Mouse (Mus musculus): ENCODE data around the gene Zfp385a. TPM values are rescaled to one million over a fixed set of nuclear protein-coding genes. Genes with fewer than 3 reads are reported as not detected.

Gene Zfp385a
- polyA plus RNA-seq, 2 experiments = 16.4 to 23.4 TPM

DNA sequence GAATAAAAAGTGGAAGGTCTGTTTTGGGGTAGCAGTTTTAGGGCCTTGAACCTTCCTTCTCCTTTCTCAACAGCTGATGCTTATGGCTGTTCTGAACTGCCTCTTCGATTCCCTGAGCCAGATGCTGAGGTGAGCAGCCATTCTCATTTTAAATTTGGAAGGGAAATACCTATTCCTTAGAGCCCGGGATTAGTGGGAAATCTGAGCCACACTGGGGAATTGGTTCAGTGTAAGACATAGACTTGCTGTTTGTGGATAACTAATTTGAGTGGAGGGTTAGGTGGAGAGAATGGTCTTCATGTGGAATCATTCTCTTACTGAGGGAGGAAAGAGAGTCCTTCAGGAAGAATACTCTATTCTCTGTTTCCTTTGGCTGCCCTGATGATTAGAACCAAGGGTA lies 45.2 kb downstream of the Zfp385a start:
- H3K4me2 ChIP-seq (replicated peaks; ENCODE audit: low read depth, low read length, severe bottlenecking) = no peak overlapping the region
- peaks cover 43% of the 10 kb centered on the region for H3K36me3 ChIP-seq (ENCODE audit: control insufficient read depth, insufficient read depth, low read length)
- 36% methylated on average over 2 of the region's 2 CpGs for WGBS
- 0 out of 2 replicates have a peak overlapping the region, but pooled peaks have one; percentile 40 for H3K27ac ChIP-seq (replicated peaks; ENCODE audit: low read depth, low read length)
- no peak for ATAC-seq (ENCODE audit: low FRiP score, low read depth)
- no peak overlapping the region for H3K9ac ChIP-seq (ENCODE audit: low read depth, low read length, severe bottlenecking)
- peaks cover 67% of the 10 kb centered on the region for H3K4me1 ChIP-seq (ENCODE audit: control insufficient read depth, insufficient read depth, low read length)
- no peak for TF ChIP-seq POLR2A (IDR thresholded peaks at IDR 0.05; ENCODE audit: borderline replicate concordance, extremely low read depth, insufficient read depth, insufficient read length)
- H3K27me3 ChIP-seq (ENCODE audit: control insufficient read depth, insufficient read depth, low read length) = no peaks in the 10 kb centered on the region
- no peak overlapping the region for H3K4me3 ChIP-seq (replicated peaks; ENCODE audit: low read length)
- H3K9me3 ChIP-seq (ENCODE audit: control insufficient read depth, low read length) = no peaks in the 10 kb centered on the region
- no peak for DNase-seq (ENCODE audit: low spot score)

DNA sequence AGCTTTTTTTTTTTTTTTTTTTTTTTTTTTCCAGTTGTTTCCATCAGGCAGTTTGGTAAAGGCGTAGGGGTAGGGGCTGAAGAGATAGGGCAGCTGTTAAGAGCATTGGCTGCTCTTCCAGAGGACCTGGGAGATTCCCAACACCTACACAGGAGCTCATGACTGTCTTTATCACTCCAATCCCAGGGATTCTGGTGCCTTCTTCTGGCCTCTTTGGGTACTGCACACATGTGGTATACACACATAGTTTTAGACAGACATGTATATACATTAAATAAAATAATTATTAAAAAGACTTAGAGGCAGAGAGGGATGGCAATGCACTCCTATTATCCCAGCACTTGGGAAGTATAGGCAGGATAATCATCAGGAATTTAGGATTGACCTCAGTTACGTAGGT lies 46.5 kb downstream of the Zfp385a start:
- 90% methylated on average over 2 of the region's 2 CpGs for WGBS
- H3K4me3 ChIP-seq (replicated peaks; ENCODE audit: low read length) = no peak overlapping the region
- no peak for ATAC-seq (ENCODE audit: low FRiP score, low read depth)

GRCm38 (mm10) chr15:103292673-103293345 lies 47.1 kb downstream of the Zfp385a start:
- H3K4me2 ChIP-seq (replicated peaks; ENCODE audit: low read depth, low read length, severe bottlenecking) = no peak overlapping the region
- ATAC-seq (ENCODE audit: low FRiP score, low read depth) = peak; percentile 12; the same call in 1 of the 2 replicates
- WGBS = 64% methylated on average over 4 of the region's 4 CpGs
- DNase-seq (ENCODE audit: low spot score) = peak; percentile 58
- H3K27me3 ChIP-seq (ENCODE audit: control insufficient read depth, insufficient read depth, low read length) = no peaks in the 10 kb centered on the region
- no peak overlapping the region; the same call in 1 of the 2 replicates for H3K27ac ChIP-seq (replicated peaks; ENCODE audit: low read depth, low read length)
- no peak for TF ChIP-seq POLR2A (IDR thresholded peaks at IDR 0.05; ENCODE audit: borderline replicate concordance, extremely low read depth, insufficient read depth, insufficient read length)
- H3K4me3 ChIP-seq (replicated peaks; ENCODE audit: low read length) = no peak overlapping the region
- H3K9me3 ChIP-seq (ENCODE audit: control insufficient read depth, low read length) = no peaks in the 10 kb centered on the region
- H3K36me3 ChIP-seq (ENCODE audit: control insufficient read depth, insufficient read depth, low read length) = peaks cover 46% of the 10 kb centered on the region
- H3K4me1 ChIP-seq (ENCODE audit: control insufficient read depth, insufficient read depth, low read length) = peaks cover 65% of the 10 kb centered on the region
- H3K9ac ChIP-seq (ENCODE audit: low read depth, low read length, severe bottlenecking) = no peak overlapping the region

More for the DNA sequence above, 46.5 kb downstream of the Zfp385a start:
- Histone ChIP-seq H3K4me2 (replicated peaks; ENCODE audit: low read depth, low read length, severe bottlenecking) (no peak overlapping the region), H3K36me3 (ENCODE audit: control insufficient read depth, insufficient read depth, low read length) (peaks cover 46% of the 10 kb centered on the region), H3K9me3 (ENCODE audit: control insufficient read depth, low read length) (no peaks in the 10 kb centered on the region), H3K27ac (replicated peaks; ENCODE audit: low read depth, low read length) (no peak overlapping the region), H3K9ac (ENCODE audit: low read depth, low read length, severe bottlenecking) (no peak overlapping the region), H3K4me1 (ENCODE audit: control insufficient read depth, insufficient read depth, low read length) (peaks cover 65% of the 10 kb centered on the region), H3K27me3 (ENCODE audit: control insufficient read depth, insufficient read depth, low read length) (no peaks in the 10 kb centered on the region)
- no peak for DNase-seq (ENCODE audit: low spot score)
- TF ChIP-seq POLR2A (IDR thresholded peaks at IDR 0.05; ENCODE audit: borderline replicate concordance, extremely low read depth, insufficient read depth, insufficient read length) = no peak

- Histone ChIP-seq H3K9ac (ENCODE audit: low read depth, low read length, severe bottlenecking) (no peak overlapping the region), H3K36me3 (ENCODE audit: control insufficient read depth, insufficient read depth, low read length) (peaks cover 34% of the 10 kb centered on the region), H3K4me1 (ENCODE audit: control insufficient read depth, insufficient read depth, low read length) (peaks cover 48% of the 10 kb centered on the region), H3K4me2 (replicated peaks; ENCODE audit: low read depth, low read length, severe bottlenecking) (no peak overlapping the region), H3K9me3 (ENCODE audit: control insufficient read depth, low read length) (no peaks in the 10 kb centered on the region), H3K27me3 (ENCODE audit: control insufficient read depth, insufficient read depth, low read length) (no peaks in the 10 kb centered on the region), H3K4me3 (replicated peaks; ENCODE audit: low read length) (no peak overlapping the region), H3K27ac (replicated peaks; ENCODE audit: low read depth, low read length) (0 out of 2 replicates have a peak overlapping the region, but pooled peaks have one; percentile 13)
- WGBS = 51% methylated on average over 9 of the region's 9 CpGs
- ATAC-seq (ENCODE audit: low FRiP score, low read depth) (no peak), DNase-seq (ENCODE audit: low spot score) (no peak)
- no peak for TF ChIP-seq POLR2A (IDR thresholded peaks at IDR 0.05; ENCODE audit: borderline replicate concordance, extremely low read depth, insufficient read depth, insufficient read length)
Observed at GRCm38 (mm10) chr15:103290843-103291242, 49.0 kb downstream of the Zfp385a start.

DNA sequence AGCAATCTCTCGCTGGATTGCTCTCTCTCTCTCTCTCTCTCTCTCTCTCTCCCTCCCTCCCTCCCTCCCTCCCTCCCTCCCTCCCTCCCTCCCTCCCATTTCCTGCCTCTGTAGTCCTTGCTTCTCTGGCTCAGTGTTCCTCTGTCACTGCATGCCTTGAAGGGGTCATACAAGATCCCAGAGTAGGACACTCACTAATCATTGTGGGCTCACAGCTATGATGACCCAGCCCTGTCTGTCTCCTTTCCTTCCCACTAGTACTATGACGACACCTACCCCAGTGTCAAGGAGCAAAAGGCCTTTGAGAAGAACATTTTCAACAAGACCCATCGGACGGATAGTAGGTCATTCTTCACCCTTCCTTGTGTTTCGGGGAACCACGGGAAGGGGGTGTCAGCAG lies 49.5 kb downstream of the Zfp385a start:
- TF ChIP-seq POLR2A (IDR thresholded peaks at IDR 0.05; ENCODE audit: borderline replicate concordance, extremely low read depth, insufficient read depth, insufficient read length) = no peak

More for the DNA sequence above, 49.5 kb downstream of the Zfp385a start:
- H3K9ac ChIP-seq (ENCODE audit: low read depth, low read length, severe bottlenecking) = no peak overlapping the region
- peaks cover 34% of the 10 kb centered on the region for H3K36me3 ChIP-seq (ENCODE audit: control insufficient read depth, insufficient read depth, low read length)
- no peak overlapping the region for H3K4me2 ChIP-seq (replicated peaks; ENCODE audit: low read depth, low read length, severe bottlenecking)
- H3K4me3 ChIP-seq (replicated peaks; ENCODE audit: low read length) = no peak overlapping the region
- 68% methylated on average over 6 of the region's 6 CpGs for WGBS
- H3K27ac ChIP-seq (replicated peaks; ENCODE audit: low read depth, low read length) = 0 out of 2 replicates have a peak overlapping the region, but pooled peaks have one; percentile 13
- DNase-seq (ENCODE audit: low spot score) (no peak), ATAC-seq (ENCODE audit: low FRiP score, low read depth) (no peak)
- H3K4me1 ChIP-seq (ENCODE audit: control insufficient read depth, insufficient read depth, low read length) = peaks cover 48% of the 10 kb centered on the region
- no peaks in the 10 kb centered on the region for H3K27me3 ChIP-seq (ENCODE audit: control insufficient read depth, insufficient read depth, low read length)
- H3K9me3 ChIP-seq (ENCODE audit: control insufficient read depth, low read length) = no peaks in the 10 kb centered on the region
